Mouse (Mus musculus): ENCODE data around the gene Wfikkn1.
"Not testable (repeated sequence)": the region's sequence is repeated elsewhere in the genome, so short reads cannot be mapped to it uniquely, and the experiment has no call there.

DNA sequence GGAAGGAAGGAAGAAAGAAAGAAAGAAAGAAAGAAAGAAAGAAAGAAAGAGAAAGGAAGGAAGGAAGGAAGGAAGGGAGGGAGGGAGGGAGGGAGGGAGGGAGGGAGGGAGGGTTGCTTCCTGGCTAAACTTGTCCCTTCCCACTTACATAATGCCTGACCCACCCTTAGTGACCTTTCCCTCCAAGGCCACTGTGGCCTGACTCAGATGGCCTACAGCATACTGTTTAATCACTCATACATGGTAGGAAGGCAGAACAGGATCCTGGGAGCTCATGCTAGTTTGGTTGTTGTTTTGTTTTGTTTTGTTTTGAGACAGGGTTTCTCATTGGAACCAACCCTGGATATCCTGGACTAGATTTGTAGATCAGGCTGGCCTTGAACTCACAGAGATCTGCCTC lies 9.1 kb downstream of the Wfikkn1 start:
- not testable (repeated sequence) for TF ChIP-seq CTCF, EP300 (IDR thresholded peaks at IDR 0.05; ENCODE audit: low read depth)
